Mouse (Mus musculus): Measurements from ENCODE around the gene Atxn7l1. TPM values are rescaled to one million over a fixed set of nuclear protein-coding genes. Genes with fewer than 3 reads are reported as not detected.
A peak's percentile ranks its signal among the peaks of the same experiment; 100 is the strongest.

Gene Atxn7l1
- total RNA-seq, 1 experiment: 3.9 TPM

DNA sequence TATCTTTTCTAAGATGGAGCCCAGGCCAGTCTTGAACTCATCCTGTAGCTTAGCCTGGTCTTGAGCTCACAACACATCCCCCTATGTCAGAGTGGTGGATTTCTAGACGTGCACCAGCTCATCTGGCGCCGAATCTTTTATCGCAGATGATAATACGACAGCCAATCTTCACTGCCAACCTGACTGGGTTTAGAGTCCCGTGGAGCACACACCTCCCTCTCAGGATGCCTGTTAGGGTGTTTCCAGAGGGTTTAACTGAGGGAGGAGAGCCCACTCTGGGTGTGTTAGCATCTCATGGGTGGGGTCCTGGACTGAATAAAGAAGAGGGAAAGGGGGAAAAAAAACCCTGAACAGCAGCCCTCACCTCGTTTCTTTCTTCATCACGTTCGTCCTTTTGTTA is 124.9 kb downstream of the Atxn7l1 start:
- in situ Hi-C loops (cut with MboI; ENCODE audit: low sequenced_read_pairs in 2 of 2, unreplicated experiment in 2 of 2): loop anchor here in 1 of 2 experiments (5.0 kb wide), 1 partner anchor 245 kb away; no protein-coding TSS in a partner anchor
- no peaks in the 10 kb centered on the region for H3K36me3 ChIP-seq (ENCODE audit: control insufficient read depth, insufficient read depth, low read length, poor library complexity, severe bottlenecking)
- H3K4me1 ChIP-seq (ENCODE audit: control insufficient read depth in 2 of 2, insufficient read depth in 2 of 2, low read length in 2 of 2, poor library complexity in 1 of 2): peaks cover 3 to 13% of the 10 kb centered on the region in 2 experiments
- TF ChIP-seq MAFK (IDR thresholded peaks at IDR 0.05; ENCODE audit: insufficient read depth, low read depth, low read length) (no peak), HCFC1 (IDR thresholded peaks at IDR 0.05; ENCODE audit: borderline replicate concordance, insufficient read depth, low read length) (no peak), CHD2 (IDR thresholded peaks at IDR 0.05; ENCODE audit: low read depth, low read length) (no peak), ZNF384 (IDR thresholded peaks at IDR 0.05; ENCODE audit: low read depth, low read length) (no peak), ZC3H11A (IDR thresholded peaks at IDR 0.05; ENCODE audit: borderline replicate concordance, low read depth, low read length) (no peak)
- H3K9me3 ChIP-seq (ENCODE audit: control insufficient read depth, insufficient read depth, low read depth, low read length): no peaks in the 10 kb centered on the region
- H3K27ac ChIP-seq (ENCODE audit: insufficient read depth, low read depth, low read length, poor library complexity, severe bottlenecking): no peak overlapping the region
- no peak overlapping the region for H3K9ac ChIP-seq (ENCODE audit: insufficient read depth, low read depth, low read length, poor library complexity, severe bottlenecking)
- DNase-seq (ENCODE audit: low read depth, low spot score): peak; percentile 26
- no peak overlapping the region for H3K4me3 ChIP-seq (ENCODE audit: insufficient read depth in 1 of 2, low read depth in 1 of 2, low read length in 2 of 2, poor library complexity in 1 of 2, severe bottlenecking in 1 of 2)

DNA sequence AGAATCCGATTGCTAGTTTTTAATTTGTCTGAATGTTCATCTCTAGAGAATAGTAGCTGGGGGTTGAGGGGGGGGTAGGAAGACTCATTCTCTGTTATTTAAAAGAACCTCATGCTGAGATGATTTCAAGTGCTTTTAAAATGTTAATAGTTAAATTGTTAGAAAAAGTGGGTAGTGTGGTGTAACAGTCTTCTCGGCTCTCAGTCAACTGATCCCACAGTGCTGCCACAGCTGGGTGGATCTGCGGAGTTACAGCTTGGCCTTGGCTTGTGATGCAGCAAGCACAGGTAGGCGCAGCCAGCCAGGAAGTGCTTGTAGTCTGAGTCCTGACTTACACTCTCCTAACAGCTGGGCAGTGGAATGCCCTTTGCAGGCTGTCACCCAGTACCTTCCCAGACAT is 125.7 kb downstream of the Atxn7l1 start:
- in situ Hi-C loops (cut with MboI; ENCODE audit: low sequenced_read_pairs in 2 of 2, unreplicated experiment in 2 of 2): loop anchor here in 1 of 2 experiments (5.0 kb wide), 1 partner anchor 246 kb away; no protein-coding TSS in a partner anchor

DNA sequence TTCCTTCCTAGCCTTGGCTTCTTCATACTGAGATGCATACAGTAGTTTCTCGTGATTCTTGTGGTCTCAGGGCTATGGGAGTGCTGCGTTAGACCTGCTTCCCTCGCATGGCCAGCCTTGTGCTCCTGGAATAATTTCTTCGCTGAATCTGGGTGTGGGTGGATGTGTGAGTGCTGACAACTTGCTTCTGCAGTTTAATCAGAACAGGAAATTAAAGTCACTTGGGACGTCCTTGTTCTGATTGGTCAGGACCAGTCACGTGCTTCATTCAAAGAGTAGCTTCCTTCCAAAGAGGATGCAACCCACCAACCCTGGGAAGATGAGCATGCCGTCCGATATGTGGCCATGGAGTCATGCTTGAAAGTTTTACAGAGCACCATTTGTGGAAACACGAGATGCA is 126.2 kb downstream of the Atxn7l1 start:
- DNase-seq (ENCODE audit: low read depth, low spot score): no peak
- H3K4me3 ChIP-seq (ENCODE audit: insufficient read depth in 1 of 2, low read depth in 1 of 2, low read length in 2 of 2, poor library complexity in 1 of 2, severe bottlenecking in 1 of 2): no peak overlapping the region
- in situ Hi-C loops (cut with MboI; ENCODE audit: low sequenced_read_pairs in 2 of 2, unreplicated experiment in 2 of 2): loop anchor here in 1 of 2 experiments (5.0 kb wide), 1 partner anchor 246 kb away; no protein-coding TSS in a partner anchor
- no peak overlapping the region; the same call in 1 of the 2 replicates for H3K27ac ChIP-seq (ENCODE audit: insufficient read depth, low read depth, low read length, poor library complexity, severe bottlenecking)
- H3K4me1 ChIP-seq (ENCODE audit: control insufficient read depth in 2 of 2, insufficient read depth in 2 of 2, low read length in 2 of 2, poor library complexity in 1 of 2): peaks cover 3 to 13% of the 10 kb centered on the region in 2 experiments
- no peaks in the 10 kb centered on the region for H3K36me3 ChIP-seq (ENCODE audit: control insufficient read depth, insufficient read depth, low read length, poor library complexity, severe bottlenecking)
- no peak for TF ChIP-seq MAFK (IDR thresholded peaks at IDR 0.05; ENCODE audit: insufficient read depth, low read depth, low read length)
- TF ChIP-seq CHD2 (IDR thresholded peaks at IDR 0.05; ENCODE audit: low read depth, low read length): no peak
- TF ChIP-seq HCFC1 (IDR thresholded peaks at IDR 0.05; ENCODE audit: borderline replicate concordance, insufficient read depth, low read length): no peak
- TF ChIP-seq ZNF384 (IDR thresholded peaks at IDR 0.05; ENCODE audit: low read depth, low read length): no peak
- no peak for TF ChIP-seq ZC3H11A (IDR thresholded peaks at IDR 0.05; ENCODE audit: borderline replicate concordance, low read depth, low read length)
- no peaks in the 10 kb centered on the region for H3K9me3 ChIP-seq (ENCODE audit: control insufficient read depth, insufficient read depth, low read depth, low read length)
- H3K9ac ChIP-seq (ENCODE audit: insufficient read depth, low read depth, low read length, poor library complexity, severe bottlenecking): no peak overlapping the region

More for the DNA sequence above, 125.7 kb downstream of the Atxn7l1 start:
- H3K4me1 ChIP-seq (ENCODE audit: control insufficient read depth in 2 of 2, insufficient read depth in 2 of 2, low read length in 2 of 2, poor library complexity in 1 of 2): peaks cover 3 to 13% of the 10 kb centered on the region in 2 experiments
- no peak for TF ChIP-seq CHD2 (IDR thresholded peaks at IDR 0.05; ENCODE audit: low read depth, low read length)
- TF ChIP-seq ZNF384 (IDR thresholded peaks at IDR 0.05; ENCODE audit: low read depth, low read length): no peak
- TF ChIP-seq HCFC1 (IDR thresholded peaks at IDR 0.05; ENCODE audit: borderline replicate concordance, insufficient read depth, low read length): no peak
- TF ChIP-seq ZC3H11A (IDR thresholded peaks at IDR 0.05; ENCODE audit: borderline replicate concordance, low read depth, low read length): no peak
- TF ChIP-seq MAFK (IDR thresholded peaks at IDR 0.05; ENCODE audit: insufficient read depth, low read depth, low read length): no peak
- no peak overlapping the region for H3K9ac ChIP-seq (ENCODE audit: insufficient read depth, low read depth, low read length, poor library complexity, severe bottlenecking)
- no peaks in the 10 kb centered on the region for H3K36me3 ChIP-seq (ENCODE audit: control insufficient read depth, insufficient read depth, low read length, poor library complexity, severe bottlenecking)
- H3K9me3 ChIP-seq (ENCODE audit: control insufficient read depth, insufficient read depth, low read depth, low read length): no peaks in the 10 kb centered on the region
- peak; percentile 39 for DNase-seq (ENCODE audit: low read depth, low spot score)
- no peak overlapping the region; the same call in 1 of the 2 replicates for H3K27ac ChIP-seq (ENCODE audit: insufficient read depth, low read depth, low read length, poor library complexity, severe bottlenecking)
- no peak overlapping the region for H3K4me3 ChIP-seq (ENCODE audit: insufficient read depth in 1 of 2, low read depth in 1 of 2, low read length in 2 of 2, poor library complexity in 1 of 2, severe bottlenecking in 1 of 2)

DNA sequence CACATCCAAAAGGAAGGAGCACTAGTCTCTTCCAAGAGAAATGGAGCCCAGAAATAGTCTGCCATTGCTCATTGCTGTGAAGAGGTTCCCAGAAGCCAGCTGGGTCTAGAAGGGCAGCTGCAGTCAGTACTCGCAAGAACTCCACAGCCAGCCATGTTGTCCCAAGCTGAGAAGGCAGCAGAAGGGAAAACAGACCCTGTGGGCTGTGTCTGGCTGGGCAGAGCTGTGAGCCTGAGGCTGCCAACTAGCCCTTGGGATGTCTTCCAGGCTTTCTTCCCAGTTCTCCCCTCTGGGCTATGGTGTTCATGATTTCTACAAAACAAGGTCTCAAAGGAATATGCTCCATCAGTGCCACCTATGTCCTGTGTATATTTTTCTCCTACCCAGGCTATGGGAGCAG is 128.5 kb downstream of the Atxn7l1 start:
- no peak for DNase-seq (ENCODE audit: low read depth, low spot score)
- Histone ChIP-seq H3K27ac (ENCODE audit: insufficient read depth, low read depth, low read length, poor library complexity, severe bottlenecking) (no peak overlapping the region), H3K4me1 (ENCODE audit: control insufficient read depth in 2 of 2, insufficient read depth in 2 of 2, low read length in 2 of 2, poor library complexity in 1 of 2) (peaks cover 3 to 11% of the 10 kb centered on the region in 2 experiments), H3K4me3 (ENCODE audit: insufficient read depth in 1 of 2, low read depth in 1 of 2, low read length in 2 of 2, poor library complexity in 1 of 2, severe bottlenecking in 1 of 2) (no peak overlapping the region), H3K9ac (ENCODE audit: insufficient read depth, low read depth, low read length, poor library complexity, severe bottlenecking) (no peak overlapping the region), H3K36me3 (ENCODE audit: control insufficient read depth, insufficient read depth, low read length, poor library complexity, severe bottlenecking) (no peaks in the 10 kb centered on the region), H3K9me3 (ENCODE audit: control insufficient read depth, insufficient read depth, low read depth, low read length) (no peaks in the 10 kb centered on the region)
- no peak for TF ChIP-seq CHD2 (IDR thresholded peaks at IDR 0.05; ENCODE audit: low read depth, low read length)
- TF ChIP-seq MAFK (IDR thresholded peaks at IDR 0.05; ENCODE audit: insufficient read depth, low read depth, low read length): no peak
- no peak for TF ChIP-seq HCFC1 (IDR thresholded peaks at IDR 0.05; ENCODE audit: borderline replicate concordance, insufficient read depth, low read length)
- in situ Hi-C loops (cut with MboI; ENCODE audit: low sequenced_read_pairs in 2 of 2, unreplicated experiment in 2 of 2): no loop called here

GRCm38 (mm10) chr12:33277427-33277826 is 129.9 kb downstream of the Atxn7l1 start:
- no peak for DNase-seq (ENCODE audit: low read depth, low spot score)
- Histone ChIP-seq H3K9ac (ENCODE audit: insufficient read depth, low read depth, low read length, poor library complexity, severe bottlenecking) (no peak overlapping the region), H3K36me3 (ENCODE audit: control insufficient read depth, insufficient read depth, low read length, poor library complexity, severe bottlenecking) (no peaks in the 10 kb centered on the region), H3K4me1 (ENCODE audit: control insufficient read depth in 2 of 2, insufficient read depth in 2 of 2, low read length in 2 of 2, poor library complexity in 1 of 2) (peaks cover 3 to 9% of the 10 kb centered on the region in 2 experiments), H3K4me3 (ENCODE audit: insufficient read depth in 1 of 2, low read depth in 1 of 2, low read length in 2 of 2, poor library complexity in 1 of 2, severe bottlenecking in 1 of 2) (no peak overlapping the region), H3K9me3 (ENCODE audit: control insufficient read depth, insufficient read depth, low read depth, low read length) (no peaks in the 10 kb centered on the region), H3K27ac (ENCODE audit: insufficient read depth, low read depth, low read length, poor library complexity, severe bottlenecking) (no peak overlapping the region)
- in situ Hi-C loops (cut with MboI; ENCODE audit: low sequenced_read_pairs in 2 of 2, unreplicated experiment in 2 of 2): no loop called here
- TF ChIP-seq HCFC1 (IDR thresholded peaks at IDR 0.05; ENCODE audit: borderline replicate concordance, insufficient read depth, low read length) (no peak), ZNF384 (IDR thresholded peaks at IDR 0.05; ENCODE audit: low read depth, low read length) (no peak), ZC3H11A (IDR thresholded peaks at IDR 0.05; ENCODE audit: borderline replicate concordance, low read depth, low read length) (no peak)
